Mouse (Mus musculus) kidney, postnatal 0 days (tissue): ENCODE data around the gene Chchd2. TPM values are rescaled to one million over a fixed set of nuclear protein-coding genes. Genes with fewer than 3 reads are reported as not detected.

Experiments used
- ATAC-seq: fragments of 200-750 bp; cut with Nextera tagmentation; replicated peaks from 2 replicates; pipeline ENCODE4 v1.8.0; 2017; ENCODE audit warnings: low read depth, moderate number of reproducible peaks, moderate TSS enrichment, moderate library complexity; ENCODE audit not compliant: low FRiP score
- DNase-seq: peaks from one replicate; pipeline ENCODE4 v3.0.0-alpha.2; 2016; ENCODE audit warnings: low spot score
- H3K27ac ChIP-seq: fragments of 300-500 bp; sonication (generic); 2 replicates; pipeline ENCODE4 v1.5.1; 2014; ENCODE audit warnings: mild to moderate bottlenecking
- H3K27me3 ChIP-seq: fragments of 300-500 bp; sonication (generic); 2 replicates; pipeline ENCODE4 v1.6.1; 2014; ENCODE audit warnings: low read length, mixed read lengths; ENCODE audit not compliant: insufficient read depth
- H3K36me3 ChIP-seq: fragments of 300-500 bp; sonication (generic); 2 replicates; pipeline ENCODE4 v1.6.1; 2014; ENCODE audit warnings: low read length, mixed read lengths; ENCODE audit not compliant: insufficient read depth
- H3K4me1 ChIP-seq: fragments of 300-500 bp; sonication (generic); replicated peaks from 2 replicates; pipeline ENCODE4 v1.6.1; 2014; ENCODE audit warnings: antibody characterized with exemption, low read length, mixed read lengths; ENCODE audit not compliant: insufficient read depth
- H3K4me2 ChIP-seq: fragments of 300-500 bp; sonication (generic); 2 replicates; pipeline ENCODE4 v1.6.1; 2014; ENCODE audit warnings: mild to moderate bottlenecking, low read length, moderate library complexity, mixed read lengths
- H3K4me3 ChIP-seq: fragments of 300-500 bp; sonication (generic); replicated peaks from 2 replicates; pipeline ENCODE4 v1.5.1; 2014; ENCODE audit warnings: low read depth, low read length
- H3K9ac ChIP-seq: fragments of 300-500 bp; sonication (generic); 2 replicates; pipeline ENCODE4 v1.6.1; 2014; ENCODE audit warnings: low read depth, low read length
- H3K9me3 ChIP-seq: fragments of 300-500 bp; sonication (generic); replicated peaks from 2 replicates; pipeline ENCODE4 v1.6.1; 2016; ENCODE audit warnings: low read length, inconsistent platforms, mixed read lengths
- CTCF ChIP-seq: IDR thresholded peaks from 2 replicates; pipeline ENCODE4 v1.5.1; 2016; ENCODE audit warnings: antibody characterized with exemption, low read depth, mild to moderate bottlenecking, moderate library complexity
- WGBS: fragments of 180-500 bp; shearing (Covaris S2); extraction: QIAGEN DNeasy Blood & Tissue Kit; methylation state at CpG from one replicate; pipeline ENCODE4 v1.1.7; 2014; 5-methylcytosine and 5-hydroxymethylcytosine counted together
- polyA plus RNA-seq: library from polyadenylated mRNA; unstranded; fragments of >200 nt; fragmentation: Nextera tagmentation; extraction: Ambion mirVana; gene quantifications from 2 replicates; pipeline ENCODE4 v1.2.1, GENCODE M21; 2015

Chchd2 gene
- polyA plus RNA-seq, 1 experiment from 2014 or later = 1,401 TPM

- no peaks in the 10 kb centered on the region for H3K27me3 ChIP-seq
- 87% methylated on average over 19 of the region's 19 CpGs for WGBS
- H3K4me3 ChIP-seq = no peak overlapping the region
- H3K4me2 ChIP-seq = no peak overlapping the region
- H3K9me3 ChIP-seq = no peaks in the 10 kb centered on the region
- H3K27ac ChIP-seq = no peak overlapping the region
- H3K36me3 ChIP-seq = no peaks in the 10 kb centered on the region
- DNase-seq (no peak), ATAC-seq (no peak)
- TF ChIP-seq CTCF = no peak
- H3K4me1 ChIP-seq = no peaks in the 10 kb centered on the region
- H3K9ac ChIP-seq = no peak overlapping the region
Observed at GRCm38 (mm10) chr5:129869238-129869995, 17.9 kb downstream of the Chchd2 start.

- no peaks in the 10 kb centered on the region for H3K27me3 ChIP-seq
- H3K4me2 ChIP-seq = no peak overlapping the region
- no peak for DNase-seq
- ATAC-seq = no peak
- H3K9ac ChIP-seq = no peak overlapping the region
- H3K4me3 ChIP-seq = no peak overlapping the region
- H3K4me1 ChIP-seq = no peaks in the 10 kb centered on the region
- H3K27ac ChIP-seq = no peak overlapping the region
- peaks cover 10% of the 10 kb centered on the region for H3K36me3 ChIP-seq
- 84% methylated on average over 12 of the region's 12 CpGs for WGBS
- TF ChIP-seq CTCF = no peak
- H3K9me3 ChIP-seq = no peaks in the 10 kb centered on the region
Observed at GRCm38 (mm10) chr5:129865841-129866240, 21.4 kb downstream of the Chchd2 start.

GRCm38 (mm10) chr5:129864467-129864866 lies 22.8 kb downstream of the Chchd2 start:
- ATAC-seq (peak; percentile 21; the same call in 1 of the 2 replicates), DNase-seq (peak; percentile 52)
- Histone ChIP-seq H3K27ac (no peak overlapping the region), H3K9me3 (no peaks in the 10 kb centered on the region), H3K4me3 (no peak overlapping the region), H3K36me3 (peaks cover 23% of the 10 kb centered on the region), H3K27me3 (no peaks in the 10 kb centered on the region), H3K4me2 (peak overlapping the region; percentile 23; the same call in 1 of the 2 replicates), H3K9ac (0 out of 2 replicates have a peak overlapping the region, but pooled peaks have one; percentile 0), H3K4me1 (no peaks in the 10 kb centered on the region)
- TF ChIP-seq CTCF = peak; percentile 59
- WGBS = 8% methylated on average over 18 of the region's 18 CpGs

- H3K27me3 ChIP-seq = no peaks in the 10 kb centered on the region
- 94% methylated on average over 6 of the region's 6 CpGs for WGBS
- ATAC-seq (no peak), DNase-seq (no peak)
- H3K4me1 ChIP-seq = no peaks in the 10 kb centered on the region
- peaks cover 27% of the 10 kb centered on the region for H3K36me3 ChIP-seq
- no peak overlapping the region for H3K4me2 ChIP-seq
- no peak overlapping the region for H3K9ac ChIP-seq
- no peaks in the 10 kb centered on the region for H3K9me3 ChIP-seq
- H3K4me3 ChIP-seq = no peak overlapping the region
- no peak overlapping the region for H3K27ac ChIP-seq
- TF ChIP-seq CTCF = no peak
Observed at GRCm38 (mm10) chr5:129862325-129862724, 24.9 kb downstream of the Chchd2 start.

- no peaks in the 10 kb centered on the region for H3K4me1 ChIP-seq
- no peak for DNase-seq
- no peak overlapping the region for H3K9ac ChIP-seq
- TF ChIP-seq CTCF = no peak; the same call in 1 of the 2 replicates
- H3K27me3 ChIP-seq = no peaks in the 10 kb centered on the region
- H3K9me3 ChIP-seq = no peaks in the 10 kb centered on the region
- 91% methylated on average over 5 of the region's 5 CpGs for WGBS
- H3K4me2 ChIP-seq = no peak overlapping the region
- no peak overlapping the region for H3K27ac ChIP-seq
- ATAC-seq = no peak
- no peak overlapping the region for H3K4me3 ChIP-seq
- peaks cover 20% of the 10 kb centered on the region for H3K36me3 ChIP-seq
Observed at GRCm38 (mm10) chr5:129856414-129856813, 30.9 kb downstream of the Chchd2 start.

DNA sequence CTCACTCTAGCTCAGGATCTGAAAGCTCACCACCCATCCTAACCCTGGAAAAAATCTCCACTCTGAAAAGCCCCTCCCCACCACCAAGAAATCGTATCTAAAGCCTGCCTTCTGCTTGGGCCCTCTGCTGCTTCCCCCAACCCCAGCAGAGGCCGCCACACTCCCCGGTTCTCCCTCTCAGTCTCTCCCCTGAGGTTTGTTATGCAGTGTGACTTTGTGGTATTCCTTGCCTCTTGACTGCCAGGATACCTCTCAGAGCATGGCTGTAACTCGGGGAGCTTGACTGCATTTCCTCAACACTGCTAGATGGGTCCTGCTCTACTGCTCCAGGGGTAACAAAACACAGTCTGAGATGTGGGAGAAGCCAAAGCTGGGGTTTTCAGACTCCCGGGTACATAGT lies 32.1 kb downstream of the Chchd2 start:
- Histone ChIP-seq H3K4me3 (no peak overlapping the region), H3K9me3 (no peaks in the 10 kb centered on the region), H3K4me1 (no peaks in the 10 kb centered on the region), H3K4me2 (no peak overlapping the region), H3K27me3 (no peaks in the 10 kb centered on the region), H3K27ac (no peak overlapping the region), H3K9ac (no peak overlapping the region), H3K36me3 (peaks cover 14% of the 10 kb centered on the region)
- 35% methylated on average over 5 of the region's 5 CpGs for WGBS
- peak; percentile 64 for TF ChIP-seq CTCF
- peak; percentile 52; the same call in 1 of the 2 replicates for ATAC-seq
- DNase-seq = peak; percentile 73
